Mouse (Mus musculus): Measurements from ENCODE around the gene Elf2.

DNA sequence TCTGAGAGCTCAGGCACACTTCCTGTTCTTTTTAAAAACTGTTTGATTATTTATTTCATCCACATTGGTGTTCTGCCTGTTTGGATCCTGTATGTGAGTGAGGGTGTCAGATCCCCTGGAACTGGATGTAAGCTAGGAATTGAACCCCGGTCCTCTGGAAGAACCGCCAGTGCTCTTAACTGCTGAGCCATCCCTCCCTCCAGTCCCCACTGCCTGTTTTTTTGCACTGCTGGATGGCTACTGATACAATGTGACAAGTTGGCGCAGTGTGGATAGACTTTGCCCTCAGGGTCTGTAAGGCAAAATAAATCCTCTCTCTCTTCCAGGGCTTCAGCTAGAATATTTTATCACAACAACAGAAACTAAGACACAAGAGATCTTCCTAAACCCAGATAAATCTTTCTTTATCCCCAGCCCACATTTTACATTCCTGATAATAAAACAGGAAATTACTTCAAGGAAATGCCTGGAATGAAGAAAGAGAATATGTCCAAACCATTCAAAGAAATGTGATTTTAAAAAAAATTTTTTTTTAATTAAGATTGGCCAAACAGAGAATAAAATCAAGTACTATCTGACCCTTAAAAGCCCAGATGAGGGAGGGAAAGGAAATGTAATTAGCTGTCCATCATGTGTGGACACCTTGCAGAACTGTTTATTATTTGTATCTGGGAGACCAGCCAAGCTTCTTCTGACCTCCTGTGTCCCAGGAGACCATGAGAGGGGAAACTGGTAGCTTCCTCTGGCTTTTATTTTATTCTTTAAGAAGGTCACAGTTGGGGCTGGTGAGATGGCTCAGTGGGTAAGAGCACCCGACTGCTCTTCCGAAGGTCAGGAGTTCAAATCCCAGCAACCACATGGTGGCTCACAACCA is 39.6 kb upstream of the Elf2 start:
- TF ChIP-seq POLR2A (IDR thresholded peaks at IDR 0.05; ENCODE audit: low read depth, low read length) (no peak), CTCF (IDR thresholded peaks at IDR 0.05; ENCODE audit: extremely low read depth, insufficient read length, insufficient replicate concordance, low read depth, low read length) (no peak)
